In genomic region chr13:30659613-30660505, GRCm38 (mm10) we compare ENCODE assay signal across 8 mouse cellular contexts. TPM values are rescaled to one million over a fixed set of nuclear protein-coding genes. Genes with fewer than 3 reads are reported as not detected.
A peak's percentile ranks its signal among the peaks of the same experiment; 100 is the strongest.
DNase-seq lines count a peak whose midpoint lies in the region; ATAC-seq lines count a peak whose summit lies in the region.

Dusp22 (plus strand) TSS chr13:30659999.

- ATAC-seq in inflammation-experienced regulatory T-cells, adult 6 months, result peak; percentile 63

- intact Hi-C loops in gastrocnemius, postnatal 14 days (cut with DNase I; ENCODE audit: low total_unique reads), result no loop called here

- H3K9me3 ChIP-seq in megakaryocyte, embryonic 14.5 days, result no peaks in the 10 kb centered on the region

- peaks cover 12% of the 10 kb centered on the region for H3K4me1 ChIP-seq in megakaryocyte, embryonic 14.5 days

- no peaks in the 10 kb centered on the region for H3K36me3 ChIP-seq in megakaryocyte, embryonic 14.5 days (replicated peaks; ENCODE audit: low read length)

- peaks cover 56% of the 10 kb centered on the region for H3K27me3 ChIP-seq in megakaryocyte, embryonic 14.5 days (replicated peaks)

- peak; percentile 65 for DNase-seq in ZHBTc4 (ENCODE audit: low read depth, low spot score)
- peak; percentile 78 to 84 for DNase-seq in cerebellum, postnatal 4 days (ENCODE audit: low spot score in 2 of 2)
- DNase-seq in gastrocnemius, postnatal 14 days, result peak; percentile 92
- peak; percentile 37 to 85 for DNase-seq in left cerebral cortex, adult 9 months (ENCODE audit: low spot score in 2 of 2)
- peak; percentile 80 to 88 for DNase-seq in right cerebral cortex, adult 2 months (ENCODE audit: low spot score in 2 of 2)
- peak; percentile 27 for DNase-seq in urinary bladder, postnatal 10 days (ENCODE audit: low spot score)

- H3K4me3 ChIP-seq in megakaryocyte, embryonic 14.5 days (replicated peaks), result peak within 1 kb of the TSS; percentile 90

RNA-seq across cellular contexts. Expression of gene Dusp22, which starts in this region (rescaled TPM):
- 10 to 100 TPM; 34.9 to 37.6 TPM for total RNA-seq in gastrocnemius, postnatal 14 days (2021)
- polyA plus RNA-seq in inflammation-experienced regulatory T-cells, adult 6 months (2017; shearing (Covaris generic)), result 1 to 10 TPM; 4.2 to 4.6 (median 4.3) TPM
- polyA plus RNA-seq in megakaryocyte, embryonic 14.5 days (2012; ENCODE audit: insufficient read depth, low replicate concordance), result 1.2 TPM in 1 of 2 replicates, not detected in the other

Comparison
In these comparisons a context has a peak if more than half of its experiments do, and no peak if none do; other contexts are left out.
1. Peak in every context shown above with its lines: DNase-seq, ATAC-seq and H3K4me3 ChIP-seq.
2. DNase-seq: peak in every context shown above with its lines; median percentile 92 in gastrocnemius, postnatal 14 days; 84 in right cerebral cortex, adult 2 months; 81 in cerebellum, postnatal 4 days; 65 in ZHBTc4; 61 in left cerebral cortex, adult 9 months; 27 in urinary bladder, postnatal 10 days.